Mouse (Mus musculus) regulatory T cell (primary cell): ENCODE data around the gene Astn1.

Experiments used
- in situ Hi-C: fragments of 300-600 bp; cut with MboI, MseI; formaldehyde crosslinking; loops from one replicate; pipeline ENCODE4 v1.15.1; 2025; ENCODE audit warnings: high pct_unique_total_duplicates

Astn1 gene

DNA sequence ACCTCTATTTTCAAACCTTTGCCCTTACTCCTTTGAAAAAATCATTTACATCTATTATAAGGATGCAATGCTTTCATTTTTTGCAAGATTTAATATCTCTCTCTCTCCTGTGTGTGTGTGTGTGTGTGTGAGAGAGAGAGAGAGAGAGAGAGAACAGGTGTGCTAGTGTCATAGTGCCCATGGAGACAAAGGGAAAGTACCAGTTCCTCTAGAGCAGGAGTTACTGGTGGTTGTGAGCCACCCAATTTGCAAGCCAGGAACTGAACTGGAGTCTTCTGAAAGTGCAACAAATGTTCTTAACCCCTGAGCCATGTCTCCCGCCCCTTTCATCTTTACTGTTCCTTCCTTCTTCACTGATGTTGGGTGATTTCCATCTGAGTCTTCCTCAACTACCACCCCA, 253.1 kb downstream of the Astn1 start:
- in situ Hi-C loops, result no loop called here

DNA sequence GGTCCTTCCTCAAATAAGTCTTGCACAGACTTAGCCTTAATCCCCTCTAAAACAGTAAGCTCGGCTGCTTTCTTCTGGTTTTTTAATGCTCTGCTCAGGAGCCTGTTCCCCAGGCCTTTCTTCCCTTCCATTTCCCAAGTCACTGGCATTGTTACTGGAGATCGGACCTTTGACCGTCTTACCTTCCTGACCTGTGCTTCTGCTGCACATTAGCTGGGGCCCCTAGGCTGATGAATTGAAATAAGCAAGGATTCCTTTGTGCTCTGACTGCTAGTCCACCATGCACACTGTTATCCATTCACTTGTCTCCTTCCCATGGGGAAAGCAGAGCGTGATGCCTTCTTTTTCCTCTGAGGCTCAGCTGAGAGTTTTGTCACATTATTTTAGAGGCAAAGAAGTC, 255.9 kb downstream of the Astn1 start:
- in situ Hi-C loops, result no loop called here

DNA sequence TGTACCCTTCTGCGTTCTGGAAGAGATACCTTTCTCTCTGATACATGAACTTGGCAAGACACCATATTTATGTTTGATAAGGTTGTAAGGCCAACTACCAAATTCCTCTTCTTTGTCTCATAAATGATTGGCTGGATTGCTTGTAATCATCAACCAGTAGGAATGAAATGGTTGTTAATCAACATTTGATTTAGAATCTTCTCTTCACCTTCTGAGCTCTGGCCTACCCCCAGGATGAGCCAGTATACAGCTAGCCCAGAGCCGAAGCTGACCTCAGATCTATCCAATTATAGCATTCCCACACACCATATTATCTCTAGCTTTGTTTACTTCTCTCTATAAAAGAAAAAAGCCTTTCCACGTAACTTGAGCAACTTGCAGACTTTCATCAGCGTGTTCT, 270.9 kb downstream of the Astn1 start:
- in situ Hi-C loops, result no loop called here

- in situ Hi-C loops, result no loop called here
These were observed 271.4 kb downstream of the Astn1 start for GRCm38 (mm10) chr1:158633441-158633840.

- in situ Hi-C loops, result no loop called here
These were observed 279.2 kb downstream of the Astn1 start for GRCm38 (mm10) chr1:158641306-158641705.

GRCm38 (mm10) chr1:158642247-158642646, 280.2 kb downstream of the Astn1 start:
- in situ Hi-C loops, result no loop called here

DNA sequence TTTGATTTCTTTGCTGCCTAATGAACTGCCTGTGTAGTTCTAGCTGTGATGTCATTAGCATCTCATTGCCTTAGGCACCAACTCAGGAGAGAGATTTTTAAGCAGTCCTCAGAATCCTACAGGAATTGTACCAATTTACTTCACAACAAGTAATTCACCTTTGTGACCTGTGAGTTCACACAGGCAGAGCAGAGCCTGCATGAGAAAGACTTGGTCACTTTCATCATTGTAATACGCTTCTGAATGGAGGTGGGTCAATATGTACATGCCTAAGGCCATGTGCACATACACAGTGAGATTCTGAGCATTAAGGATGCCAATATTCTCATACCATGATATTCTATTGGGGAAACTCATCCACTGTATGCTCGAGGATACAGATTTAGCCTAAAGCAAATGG, 290.7 kb downstream of the Astn1 start:
- in situ Hi-C loops, result no loop called here

GRCm38 (mm10) chr1:158653808-158654520, 291.9 kb downstream of the Astn1 start:
- in situ Hi-C loops, result no loop called here

DNA sequence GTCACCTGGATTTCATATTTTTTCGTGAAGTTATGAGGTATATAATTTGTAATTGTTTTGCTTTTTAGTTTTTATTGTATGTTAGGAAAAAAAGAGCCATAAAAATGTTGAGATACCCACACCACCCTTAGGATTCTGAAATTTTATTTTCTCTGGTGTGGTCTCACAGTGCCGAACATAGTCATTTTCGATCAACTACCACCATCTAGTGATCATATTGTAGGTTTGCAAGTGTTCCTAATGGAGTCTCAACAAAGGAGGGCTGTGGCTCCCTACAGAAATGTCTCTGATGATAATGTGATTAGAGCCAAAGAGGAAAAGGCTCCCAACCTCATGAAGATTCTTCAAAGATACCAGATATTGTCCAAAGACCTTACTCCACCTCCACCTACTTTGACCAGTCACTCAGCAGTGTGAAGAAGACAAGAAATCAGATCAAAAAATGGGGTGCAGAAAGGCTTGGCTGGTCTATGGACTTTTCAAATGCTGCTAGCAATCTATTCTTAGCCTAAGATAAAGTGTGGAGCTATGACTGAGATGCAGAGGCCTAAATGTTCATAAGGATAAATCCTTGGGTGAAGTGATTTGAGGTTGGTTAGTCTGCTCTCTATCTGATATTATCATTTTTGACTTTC, 292.6 kb downstream of the Astn1 start:
- in situ Hi-C loops, result loop anchor here (5.0 kb wide), 1 partner anchor 1102 kb away; no protein-coding TSS in a partner anchor

DNA sequence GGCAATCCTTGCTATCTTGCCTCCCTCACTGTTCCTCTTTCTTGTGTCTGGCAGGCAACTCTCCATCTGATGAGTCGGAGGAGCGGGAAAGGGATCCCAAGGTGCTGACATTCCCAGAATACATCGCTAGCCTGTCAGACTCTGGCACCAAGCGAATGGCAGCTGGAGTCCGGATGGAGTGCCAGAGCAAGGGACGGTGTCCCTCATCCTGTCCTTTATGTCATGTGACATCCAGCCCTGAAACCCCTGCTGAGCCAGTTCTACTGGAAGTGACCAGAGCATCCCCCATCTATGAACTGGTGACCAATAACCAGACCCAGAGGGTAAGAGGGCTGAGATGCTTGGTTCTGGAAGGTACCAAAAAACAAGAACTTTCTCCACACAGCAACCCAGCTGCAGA, 294.9 kb downstream of the Astn1 start:
- in situ Hi-C loops, result loop anchor here (5.0 kb wide), 1 partner anchor 1105 kb away; no protein-coding TSS in a partner anchor

- in situ Hi-C loops, result no loop called here
These were observed 303.9 kb downstream of the Astn1 start for GRCm38 (mm10) chr1:158666001-158666400.

DNA sequence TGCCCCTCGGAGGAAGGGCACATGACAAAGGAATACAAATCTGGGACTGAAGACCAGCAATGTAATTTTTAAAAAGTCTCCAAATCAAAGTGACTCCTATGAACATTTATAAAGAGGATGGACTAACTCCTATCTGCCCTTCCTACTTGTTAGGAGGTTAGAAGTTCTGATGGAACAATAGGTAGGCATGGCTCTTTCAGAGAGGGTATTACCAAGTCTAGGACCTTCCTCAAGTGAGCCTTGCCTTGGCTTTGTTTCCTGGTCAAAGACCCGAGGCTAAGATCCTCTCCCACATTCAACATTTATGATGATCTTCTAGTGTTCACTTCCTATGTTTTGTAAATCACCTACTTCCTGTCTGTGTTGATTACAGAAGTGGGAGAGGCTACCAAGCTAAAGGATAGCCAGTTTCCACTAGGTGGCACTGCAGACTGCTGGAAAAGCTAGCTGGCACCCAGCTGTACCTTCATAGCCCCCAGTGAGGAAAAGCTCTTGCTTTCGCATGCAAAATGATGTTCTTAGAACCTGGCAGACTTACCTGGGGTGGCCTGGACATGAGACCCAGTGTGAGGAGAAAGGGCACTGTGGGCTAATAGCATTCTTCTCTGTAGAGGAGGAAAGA, 308.0 kb downstream of the Astn1 start:
- in situ Hi-C loops, result loop anchor here (5.0 kb wide), 2 partner anchors 277 to 462 kb away; no protein-coding TSS in a partner anchor

DNA sequence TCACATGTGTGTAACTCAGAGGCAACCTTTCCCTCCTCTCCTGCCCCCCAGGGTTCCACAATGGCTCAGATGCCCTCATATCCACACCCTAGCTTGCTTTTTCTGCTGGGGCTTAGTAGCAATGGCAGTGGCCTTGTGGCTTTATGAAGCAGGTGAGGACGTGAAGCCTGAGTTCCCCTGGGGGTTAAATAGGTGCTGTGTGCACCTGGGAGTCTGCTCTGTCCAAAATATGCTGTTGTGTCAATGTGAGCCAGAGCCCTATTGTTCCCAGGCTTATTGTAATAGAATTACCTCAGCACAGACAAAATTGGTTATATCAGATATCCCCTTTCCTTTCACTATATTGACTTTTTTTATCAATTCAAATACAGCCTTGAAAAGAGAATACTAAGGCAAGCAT, 325.7 kb downstream of the Astn1 start:
- in situ Hi-C loops, result no loop called here

DNA sequence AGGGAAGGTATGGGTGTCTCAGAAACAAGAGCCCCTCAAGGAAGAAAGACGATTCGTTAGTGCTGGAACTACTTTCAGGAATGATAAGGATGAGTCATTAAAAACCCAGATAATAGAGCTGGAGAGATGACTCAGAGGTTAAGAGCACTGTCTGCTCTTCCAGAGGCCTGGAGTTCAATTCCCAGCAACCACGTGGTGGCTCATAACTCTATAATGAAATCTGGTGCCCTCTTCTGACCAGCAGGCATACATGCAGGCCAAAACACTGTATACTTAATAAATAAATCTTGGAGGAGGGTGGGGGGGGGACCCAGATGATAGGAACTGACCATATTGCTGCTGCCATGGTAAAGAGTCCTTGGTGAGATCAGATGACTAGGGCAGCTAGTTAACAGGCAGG, 335.4 kb downstream of the Astn1 start:
- in situ Hi-C loops, result no loop called here

- in situ Hi-C loops, result no loop called here
These were observed 335.9 kb downstream of the Astn1 start for GRCm38 (mm10) chr1:158697859-158698569.

- in situ Hi-C loops, result no loop called here
These were observed 337.2 kb downstream of the Astn1 start for GRCm38 (mm10) chr1:158699276-158699675.

DNA sequence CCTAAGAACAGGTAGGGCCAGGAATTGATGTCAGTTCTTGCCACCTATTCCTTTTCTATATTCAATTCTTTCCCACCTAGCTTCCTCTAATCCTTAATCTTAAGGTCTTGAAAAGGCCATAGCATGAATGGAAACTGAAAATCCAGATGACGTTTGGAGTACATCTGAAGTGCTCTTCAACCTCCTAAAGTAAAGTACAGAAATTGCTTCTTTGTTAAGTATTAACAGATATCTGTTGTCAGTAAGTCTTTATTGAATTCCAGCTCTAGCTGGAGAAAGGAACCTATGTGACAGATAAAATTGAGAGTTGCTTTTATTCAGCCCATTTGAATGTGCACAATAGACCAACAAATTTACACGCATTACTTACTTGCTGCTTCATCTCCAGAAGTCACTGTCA, 338.1 kb downstream of the Astn1 start:
- in situ Hi-C loops, result no loop called here

- in situ Hi-C loops, result no loop called here
These were observed 339.3 kb downstream of the Astn1 start for GRCm38 (mm10) chr1:158701336-158701735.

GRCm38 (mm10) chr1:158713301-158714095, 351.4 kb downstream of the Astn1 start:
- in situ Hi-C loops, result no loop called here

GRCm38 (mm10) chr1:158732868-158733496, 370.9 kb downstream of the Astn1 start:
- in situ Hi-C loops, result no loop called here
